Mouse (Mus musculus): ENCODE measurements around the gene Zfpm1. TPM values are rescaled to one million over a fixed set of nuclear protein-coding genes. Genes with fewer than 3 reads are reported as not detected.

Zfpm1 gene
- polyA plus RNA-seq, 1 experiment from 2014 or later: 1.5 TPM

GRCm38 (mm10) chr8:122277204-122277995, 4.5 kb upstream of the Zfpm1 start:
- no peak overlapping the region for H3K9ac ChIP-seq
- 82% methylated on average over 18 of the region's 18 CpGs for WGBS
- peaks cover 6% of the 10 kb centered on the region for H3K4me1 ChIP-seq
- no peak for ATAC-seq (replicated peaks)
- H3K27me3 ChIP-seq (replicated peaks): no peaks in the 10 kb centered on the region
- no peak overlapping the region for H3K4me3 ChIP-seq
- no peaks in the 10 kb centered on the region for H3K9me3 ChIP-seq
- no peak overlapping the region for H3K27ac ChIP-seq
- no peak overlapping the region for H3K4me2 ChIP-seq
- no peaks in the 10 kb centered on the region for H3K36me3 ChIP-seq (replicated peaks)

DNA sequence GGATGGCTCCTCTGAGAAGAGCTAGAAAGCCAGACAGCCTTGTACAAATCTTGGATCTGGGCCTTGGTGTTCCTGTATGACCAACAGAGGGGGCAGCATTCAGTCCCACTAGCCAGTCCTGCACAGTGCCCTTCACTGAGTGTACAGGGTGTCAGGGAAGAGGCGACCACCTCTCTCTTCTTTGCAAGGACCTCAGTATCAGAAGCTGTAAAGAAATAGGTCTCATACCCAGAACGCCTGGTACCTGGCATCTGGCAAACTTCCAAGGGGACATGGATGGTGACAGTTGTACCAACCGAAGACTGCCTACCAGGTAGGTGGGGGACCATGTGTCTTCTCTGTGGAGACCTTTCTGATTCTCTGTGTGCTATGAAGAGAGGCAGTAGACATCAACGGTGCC, 1.8 kb upstream of the Zfpm1 start:
- Histone ChIP-seq H3K36me3 (replicated peaks) (no peaks in the 10 kb centered on the region), H3K4me1 (peaks cover 28% of the 10 kb centered on the region), H3K4me3 (no peak overlapping the region), H3K9ac (no peak overlapping the region), H3K27ac (no peak overlapping the region), H3K4me2 (no peak overlapping the region), H3K27me3 (replicated peaks) (peaks cover 4% of the 10 kb centered on the region; the same call in 1 of the 2 replicates), H3K9me3 (no peaks in the 10 kb centered on the region)
- WGBS: 91% methylated on average over 4 of the region's 4 CpGs
- ATAC-seq (replicated peaks): no peak

- H3K9ac ChIP-seq: no peak overlapping the region
- 12% methylated on average over 20 of the region's 20 CpGs for whole genome bisulfite sequencing
- peak overlapping the region; percentile 98 for H3K4me2 ChIP-seq
- ATAC-seq (replicated peaks): peak; percentile 16
- peak overlapping the region; percentile 57 for H3K4me3 ChIP-seq
- no peaks in the 10 kb centered on the region for H3K36me3 ChIP-seq (replicated peaks)
- peaks cover 9% of the 10 kb centered on the region; the same call in 1 of the 2 replicates for H3K27me3 ChIP-seq (replicated peaks)
- H3K27ac ChIP-seq: peak overlapping the region; percentile 55; the same call in 1 of the 2 replicates
- no peaks in the 10 kb centered on the region for H3K9me3 ChIP-seq
- H3K4me1 ChIP-seq: peaks cover 32% of the 10 kb centered on the region
Observed at GRCm38 (mm10) chr8:122280588-122281316, 1.2 kb upstream of the Zfpm1 start.

GRCm38 (mm10) chr8:122281317-122282034, 465 bp upstream of the Zfpm1 start:
- Histone ChIP-seq H3K9ac (no peak overlapping the region), H3K36me3 (replicated peaks) (no peaks in the 10 kb centered on the region), H3K27me3 (replicated peaks) (peaks cover 12% of the 10 kb centered on the region; the same call in 1 of the 2 replicates), H3K9me3 (no peaks in the 10 kb centered on the region), H3K4me1 (peaks cover 32% of the 10 kb centered on the region), H3K4me2 (peak overlapping the region; percentile 98), H3K27ac (peak overlapping the region; percentile 55), H3K4me3 (peak overlapping the region; percentile 57)
- peak; percentile 93 for ATAC-seq (replicated peaks)
- 0% methylated on average over 47 of the region's 47 CpGs for WGBS

GRCm38 (mm10) chr8:122282501-122283355, 787 bp downstream of the Zfpm1 start:
- ATAC-seq (replicated peaks): no peak
- Histone ChIP-seq H3K27ac (no peak overlapping the region), H3K4me3 (peak overlapping the region; percentile 57), H3K4me2 (peak overlapping the region; percentile 98), H3K9me3 (no peaks in the 10 kb centered on the region), H3K9ac (peak overlapping the region; percentile 54), H3K27me3 (replicated peaks) (peaks cover 12% of the 10 kb centered on the region; the same call in 1 of the 2 replicates), H3K36me3 (replicated peaks) (no peaks in the 10 kb centered on the region), H3K4me1 (peaks cover 32% of the 10 kb centered on the region)
- WGBS: under 1% methylated on average over 64 of the region's 70 CpGs

DNA sequence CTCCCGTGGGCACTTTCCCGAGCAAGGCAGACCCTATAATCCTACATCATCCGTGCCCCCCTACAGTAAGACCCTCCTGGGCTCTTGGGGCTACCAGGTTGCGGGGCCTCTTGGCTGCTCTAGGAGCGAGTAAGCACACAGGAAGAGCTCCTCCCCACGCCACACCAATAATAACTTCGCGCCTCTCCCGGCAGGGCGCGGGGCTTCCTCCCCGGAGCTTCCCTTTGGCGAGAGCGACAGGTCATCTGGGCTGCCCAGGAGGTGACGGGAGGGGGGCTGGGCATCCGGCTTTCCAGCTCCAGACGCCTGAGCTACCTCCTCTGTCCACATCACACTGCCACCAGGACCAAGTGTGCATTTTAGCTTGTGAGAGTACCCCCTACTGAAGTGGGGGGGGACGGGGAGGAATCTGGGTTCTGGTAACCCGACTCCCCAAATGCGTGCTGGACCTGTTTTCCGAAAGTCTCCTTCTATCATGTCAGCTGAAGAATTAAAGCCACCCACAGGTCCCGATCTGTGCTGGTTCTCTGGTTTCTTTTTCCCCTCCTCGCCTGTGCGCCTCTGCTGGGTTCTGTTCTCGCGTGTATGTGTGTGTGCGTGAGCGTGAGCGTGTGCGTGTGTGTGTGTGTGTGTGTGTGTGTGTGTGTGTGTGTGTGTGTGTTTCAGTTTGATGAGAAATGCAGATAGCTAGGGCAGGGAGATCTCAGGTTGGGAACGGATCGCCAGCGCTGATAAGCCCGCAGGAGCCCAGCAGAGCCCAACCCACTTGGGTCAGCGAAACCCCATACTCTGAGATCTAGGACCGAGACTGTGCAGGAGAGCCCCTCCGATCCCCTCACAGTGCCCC, 1.6 kb downstream of the Zfpm1 start:
- Histone ChIP-seq H3K27ac (peak overlapping the region; percentile 16; the same call in 1 of the 2 replicates), H3K27me3 (replicated peaks) (peaks cover 12% of the 10 kb centered on the region; the same call in 1 of the 2 replicates), H3K4me1 (peaks cover 32% of the 10 kb centered on the region), H3K36me3 (replicated peaks) (no peaks in the 10 kb centered on the region), H3K9ac (peak overlapping the region; percentile 54), H3K9me3 (no peaks in the 10 kb centered on the region), H3K4me3 (peak overlapping the region; percentile 57), H3K4me2 (peak overlapping the region; percentile 98)
- under 1% methylated on average over 37 of the region's 37 CpGs for WGBS
- ATAC-seq (replicated peaks): no peak

DNA sequence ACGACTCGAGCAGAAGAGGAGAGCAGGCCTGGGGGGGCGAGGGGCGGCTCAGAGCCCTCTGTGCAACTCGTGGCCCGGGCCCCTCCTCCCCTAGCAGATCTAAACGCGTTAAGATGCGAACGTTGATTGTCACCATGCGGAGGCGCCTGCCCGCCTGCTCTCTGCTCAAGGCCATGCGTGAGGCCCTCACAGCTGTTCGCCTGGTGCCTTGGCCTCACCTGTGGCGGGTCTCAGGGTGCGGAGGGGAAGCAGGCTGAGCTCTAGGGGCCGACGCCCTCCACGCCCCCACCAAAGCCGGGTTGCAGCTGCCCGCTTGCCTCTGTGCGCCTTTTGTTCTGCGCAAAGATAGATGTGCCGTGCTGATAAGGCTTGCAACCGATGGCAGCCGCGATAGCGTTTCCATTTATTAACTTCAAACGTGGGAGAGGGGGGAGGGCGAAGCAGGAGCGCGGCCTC, 2.3 kb downstream of the Zfpm1 start:
- Histone ChIP-seq H3K4me2 (peak overlapping the region; percentile 98), H3K36me3 (replicated peaks) (no peaks in the 10 kb centered on the region), H3K4me3 (peak overlapping the region; percentile 57), H3K27me3 (replicated peaks) (peaks cover 12% of the 10 kb centered on the region; the same call in 1 of the 2 replicates), H3K9ac (peak overlapping the region; percentile 41), H3K4me1 (peaks cover 32% of the 10 kb centered on the region), H3K9me3 (no peaks in the 10 kb centered on the region), H3K27ac (peak overlapping the region; percentile 16)
- WGBS: under 1% methylated on average over 33 of the region's 33 CpGs
- no peak for ATAC-seq (replicated peaks)

- no peak for ATAC-seq (replicated peaks)
- Histone ChIP-seq H3K36me3 (replicated peaks) (no peaks in the 10 kb centered on the region), H3K9me3 (no peaks in the 10 kb centered on the region), H3K27ac (peak overlapping the region; percentile 16), H3K4me1 (peaks cover 32% of the 10 kb centered on the region), H3K4me3 (peak overlapping the region; percentile 57), H3K9ac (peak overlapping the region; percentile 41; the same call in 1 of the 2 replicates), H3K27me3 (replicated peaks) (peaks cover 12% of the 10 kb centered on the region; the same call in 1 of the 2 replicates), H3K4me2 (peak overlapping the region; percentile 98)
- 5% methylated on average over 21 of the region's 21 CpGs for WGBS
Observed at GRCm38 (mm10) chr8:122284659-122285261, 2.8 kb downstream of the Zfpm1 start.

DNA sequence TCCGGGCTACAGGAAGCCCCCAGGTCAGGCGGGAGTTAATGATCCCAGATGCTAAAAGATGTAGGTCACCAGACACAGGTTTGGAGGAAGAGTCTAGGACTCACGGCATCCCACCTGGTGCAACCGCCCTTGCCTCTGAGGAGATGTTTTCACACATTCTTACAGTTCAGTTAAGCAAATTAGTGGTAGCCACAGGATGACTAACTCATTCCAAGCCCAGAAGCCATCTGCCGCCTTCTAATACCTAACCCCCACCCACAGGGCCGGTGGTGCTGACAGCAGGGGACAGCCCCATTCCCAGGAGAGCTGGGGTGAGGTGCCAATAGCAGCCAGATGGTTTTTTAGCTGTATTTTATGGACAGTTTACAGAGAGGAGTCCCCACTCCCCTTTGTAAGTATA, 3.8 kb downstream of the Zfpm1 start:
- Histone ChIP-seq H3K9me3 (no peaks in the 10 kb centered on the region), H3K36me3 (replicated peaks) (no peaks in the 10 kb centered on the region), H3K27ac (no peak overlapping the region), H3K4me1 (peaks cover 33% of the 10 kb centered on the region), H3K4me3 (no peak overlapping the region), H3K9ac (no peak overlapping the region), H3K4me2 (no peak overlapping the region), H3K27me3 (replicated peaks) (peaks cover 12% of the 10 kb centered on the region; the same call in 1 of the 2 replicates)
- ATAC-seq (replicated peaks): no peak
- 59% methylated on average over 6 of the region's 6 CpGs for WGBS

GRCm38 (mm10) chr8:122286899-122287298, 5.0 kb downstream of the Zfpm1 start:
- peaks cover 12% of the 10 kb centered on the region; the same call in 1 of the 2 replicates for H3K27me3 ChIP-seq (replicated peaks)
- 67% methylated on average over 10 of the region's 10 CpGs for WGBS
- no peak overlapping the region for H3K9ac ChIP-seq
- no peak overlapping the region for H3K4me2 ChIP-seq
- H3K27ac ChIP-seq: no peak overlapping the region
- no peak for ATAC-seq (replicated peaks)
- no peaks in the 10 kb centered on the region for H3K36me3 ChIP-seq (replicated peaks)
- no peaks in the 10 kb centered on the region for H3K9me3 ChIP-seq
- H3K4me1 ChIP-seq: peaks cover 42% of the 10 kb centered on the region
- no peak overlapping the region for H3K4me3 ChIP-seq

Measured in midbrain, embryonic 15.5 days (tissue).